Mouse (Mus musculus) E14TG2a.4 (cell line): ENCODE measurements around the gene Slc38a4.

Experiments used
- CTCF ChIP-seq: conservative IDR thresholded peaks from 2 replicates; pipeline ENCODE4 v1.5.1; 2014; ENCODE audit warnings: low read length
- NANOG ChIP-seq: IDR thresholded peaks from 2 replicates; pipeline ENCODE4 v1.6.1; 2014; ENCODE audit warnings: borderline replicate concordance, low read length, mixed read lengths
- POU5F1 ChIP-seq: IDR thresholded peaks from 2 replicates; pipeline ENCODE4 v1.6.1; 2014; ENCODE audit warnings: low read length, borderline replicate concordance

DNA sequence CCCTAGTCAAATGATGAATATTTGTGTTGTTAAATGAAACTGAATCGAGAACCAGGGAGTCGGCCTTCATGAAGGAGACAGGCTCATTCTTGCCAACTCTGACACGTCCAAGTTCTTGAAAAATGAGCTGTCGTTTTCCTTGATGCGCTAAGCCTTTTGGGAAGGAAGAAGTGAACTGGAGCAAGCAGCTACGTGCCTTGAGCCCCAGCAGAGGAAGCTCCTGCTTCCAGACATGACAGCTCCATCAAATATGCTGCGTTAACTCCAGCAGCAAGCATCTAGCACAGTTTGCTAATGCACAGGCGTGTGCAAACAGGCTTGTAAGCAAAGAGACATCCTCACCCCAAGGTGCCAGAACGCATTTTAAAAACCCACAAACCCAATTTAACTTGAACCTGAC is 80.6 kb downstream of the Slc38a4 start:
- TF ChIP-seq CTCF: no peak
- no peak for TF ChIP-seq POU5F1
- no peak for TF ChIP-seq NANOG
